Mouse (Mus musculus) ES-Bruce4 (cell line): ENCODE results near the gene Cxcr4. TPM values are rescaled to one million over a fixed set of nuclear protein-coding genes. Genes with fewer than 3 reads are reported as not detected.
"Not testable (repeated sequence)": the region's sequence is repeated elsewhere in the genome, so short reads cannot be mapped to it uniquely, and the experiment has no call there.

Experiments
- H3K27ac ChIP-seq: 2 replicates; pipeline ENCODE4 v1.5.1; 2012; ENCODE audit warnings: low read length, inconsistent platforms; ENCODE audit not compliant: insufficient read depth
- H3K27me3 ChIP-seq: 2 replicates; pipeline ENCODE4 v1.6.1; 2012; ENCODE audit warnings: mild to moderate bottlenecking, low read length, inconsistent platforms; ENCODE audit not compliant: control insufficient read depth, poor library complexity, insufficient read depth, severe bottlenecking
- H3K36me3 ChIP-seq: 2 replicates; pipeline ENCODE4 v1.6.1; 2012; ENCODE audit warnings: inconsistent platforms, mild to moderate bottlenecking, low read length, moderate library complexity; ENCODE audit not compliant: control insufficient read depth, poor library complexity, insufficient read depth, severe bottlenecking
- H3K4me1 ChIP-seq: one replicate; pipeline ENCODE4 v1.8.1; 2011; ENCODE audit warnings: low read length; ENCODE audit not compliant: control insufficient read depth, insufficient read depth
- H3K4me3 ChIP-seq: 2 replicates; pipeline ENCODE4 v1.5.1; 2011; ENCODE audit warnings: low read depth, mild to moderate bottlenecking, low read length
- H3K9ac ChIP-seq: 2 replicates; pipeline ENCODE4 v1.6.1; 2012; ENCODE audit warnings: low read depth, mild to moderate bottlenecking, inconsistent platforms; ENCODE audit not compliant: poor library complexity, severe bottlenecking
- H3K9me3 ChIP-seq: replicated peaks from 2 replicates; pipeline ENCODE4 v1.6.1; 2012; ENCODE audit warnings: mild to moderate bottlenecking, low read length, inconsistent platforms; ENCODE audit not compliant: control insufficient read depth, poor library complexity, insufficient read depth, severe bottlenecking
- CTCF ChIP-seq: IDR thresholded peaks from one replicate; pipeline ENCODE4 v1.8.1; 2011; ENCODE audit warnings: low read depth, low read length
- EP300 ChIP-seq: IDR thresholded peaks from 2 replicates; pipeline ENCODE4 v1.6.1; 2011; ENCODE audit warnings: low read depth, low read length; ENCODE audit not compliant: insufficient read depth
- POLR2A ChIP-seq: IDR thresholded peaks from one replicate; pipeline ENCODE4 v1.8.1; 2011; ENCODE audit warnings: low read length; ENCODE audit not compliant: insufficient read depth
- polyA plus RNA-seq: library from polyadenylated mRNA; stranded (reverse); fragments of >200 nt; gene quantifications from 2 replicates; pipeline ENCODE4 v1.2.4, GENCODE M21; 2011; ENCODE audit warnings: low read depth; ENCODE audit not compliant: missing spikeins, insufficient read depth, insufficient read length

The Cxcr4 gene
- polyA plus RNA-seq, 1 experiment = 3.9 TPM

GRCm38 (mm10) chr1:128588337-128588736 lies 3.8 kb downstream of the Cxcr4 start:
- no peaks in the 10 kb centered on the region for H3K36me3 ChIP-seq
- H3K4me3 ChIP-seq = no peak overlapping the region
- no peaks in the 10 kb centered on the region for H3K9me3 ChIP-seq
- H3K27ac ChIP-seq = no peak overlapping the region
- H3K27me3 ChIP-seq = peaks cover 13% of the 10 kb centered on the region
- TF ChIP-seq EP300 (no peak), CTCF (no peak), POLR2A (no peak)
- H3K9ac ChIP-seq = no peak overlapping the region
- no peaks in the 10 kb centered on the region for H3K4me1 ChIP-seq

- Histone ChIP-seq H3K36me3 (no peaks in the 10 kb centered on the region), H3K27me3 (peaks cover 13% of the 10 kb centered on the region), H3K4me3 (no peak overlapping the region), H3K27ac (no peak overlapping the region), H3K4me1 (no peaks in the 10 kb centered on the region), H3K9me3 (no peaks in the 10 kb centered on the region), H3K9ac (no peak overlapping the region)
- TF ChIP-seq CTCF (no peak), POLR2A (no peak), EP300 (no peak)
Observed at GRCm38 (mm10) chr1:128586928-128587780, 4.9 kb downstream of the Cxcr4 start.

- Histone ChIP-seq H3K4me1 (no peaks in the 10 kb centered on the region), H3K9me3 (no peaks in the 10 kb centered on the region), H3K36me3 (no peaks in the 10 kb centered on the region), H3K9ac (no peak overlapping the region), H3K27ac (no peak overlapping the region), H3K4me3 (no peak overlapping the region), H3K27me3 (peaks cover 10% of the 10 kb centered on the region)
- TF ChIP-seq CTCF (no peak), POLR2A (no peak), EP300 (no peak)
Observed at GRCm38 (mm10) chr1:128586162-128586927, 5.7 kb downstream of the Cxcr4 start.

GRCm38 (mm10) chr1:128585396-128586161 lies 6.5 kb downstream of the Cxcr4 start:
- no peaks in the 10 kb centered on the region for H3K36me3 ChIP-seq
- H3K27ac ChIP-seq = no peak overlapping the region
- H3K9me3 ChIP-seq = no peaks in the 10 kb centered on the region
- peaks cover 5% of the 10 kb centered on the region; the same call in 1 of the 2 replicates for H3K27me3 ChIP-seq
- no peak overlapping the region for H3K9ac ChIP-seq
- H3K4me3 ChIP-seq = no peak overlapping the region
- no peak for TF ChIP-seq CTCF
- no peak for TF ChIP-seq EP300
- TF ChIP-seq POLR2A = no peak
- H3K4me1 ChIP-seq = no peaks in the 10 kb centered on the region

- H3K9ac ChIP-seq, H3K36me3 ChIP-seq, H3K4me3 ChIP-seq, H3K27me3 ChIP-seq, H3K27ac ChIP-seq, H3K4me1 ChIP-seq, H3K9me3 ChIP-seq: not testable (repeated sequence)
Observed at GRCm38 (mm10) chr1:128584716-128585115, 7.4 kb downstream of the Cxcr4 start.
